Mouse (Mus musculus) megakaryocyte-erythroid progenitor cell, adult 5-6 weeks (primary cell): ENCODE data around the gene Spag9. TPM values are rescaled to one million over a fixed set of nuclear protein-coding genes. Genes with fewer than 3 reads are reported as not detected.

Source experiments
- ATAC-seq: replicated peaks from 2 replicates; pipeline ENCODE4 v1.8.0; 2016; ENCODE audit warnings: mild to moderate bottlenecking, inconsistent platforms; ENCODE audit not compliant: severe bottlenecking, poor library complexity, low FRiP score, low TSS enrichment
- total RNA-seq, 2 experiments: library from RNA; stranded (forward) in 1 of 2; stranded (reverse) in 1 of 2; fragments of 200-1000, 215-1000 nt in 1 of 2; fragments of >200 nt in 1 of 2; fragmentation: Nextera tagmentation in 1 of 2; gene quantifications; 2 replicates each; pipeline ENCODE4 v1.2.3; 2014 to 2017

Gene Spag9
- total RNA-seq, 2 experiments from 2014 or later, result 28.3 to 56.1 TPM

- no peak for ATAC-seq
These were observed 11.3 kb upstream of the Spag9 start for GRCm38 (mm10) chr11:93984619-93985018.

- ATAC-seq, result no peak
These were observed 10.6 kb upstream of the Spag9 start for GRCm38 (mm10) chr11:93985265-93985664.

GRCm38 (mm10) chr11:93986298-93986697 is 9.6 kb upstream of the Spag9 start:
- no peak for ATAC-seq

GRCm38 (mm10) chr11:93987026-93987425 is 8.9 kb upstream of the Spag9 start:
- ATAC-seq, result no peak

GRCm38 (mm10) chr11:93987625-93988327 is 8.1 kb upstream of the Spag9 start:
- peak; percentile 39 for ATAC-seq

GRCm38 (mm10) chr11:93988328-93989062 is 7.4 kb upstream of the Spag9 start:
- no peak for ATAC-seq

GRCm38 (mm10) chr11:93994531-93994930 is 1.4 kb upstream of the Spag9 start:
- no peak for ATAC-seq

GRCm38 (mm10) chr11:93995111-93995719 is 676 bp upstream of the Spag9 start:
- ATAC-seq, result peak; percentile 90

GRCm38 (mm10) chr11:93996306-93997140 is 632 bp downstream of the Spag9 start:
- peak; percentile 24; the same call in 1 of the 2 replicates for ATAC-seq

- ATAC-seq, result peak; percentile 38
These were observed 1.4 kb downstream of the Spag9 start for GRCm38 (mm10) chr11:93997141-93997775.

- no peak for ATAC-seq
These were observed 3.4 kb downstream of the Spag9 start for GRCm38 (mm10) chr11:93999276-93999675.

- ATAC-seq, result no peak
These were observed 7.5 kb downstream of the Spag9 start for GRCm38 (mm10) chr11:94003346-94003745.

GRCm38 (mm10) chr11:94019091-94019490 is 23.2 kb downstream of the Spag9 start:
- no peak for ATAC-seq

- no peak for ATAC-seq
These were observed 24.5 kb downstream of the Spag9 start for GRCm38 (mm10) chr11:94020403-94020802.

GRCm38 (mm10) chr11:94026289-94026688 is 30.4 kb downstream of the Spag9 start:
- no peak for ATAC-seq

GRCm38 (mm10) chr11:94032084-94032483 is 36.2 kb downstream of the Spag9 start:
- no peak for ATAC-seq

GRCm38 (mm10) chr11:94032971-94033370 is 37.1 kb downstream of the Spag9 start:
- no peak for ATAC-seq

- 0 out of 2 replicates have a peak, but pooled peaks have one; percentile 55 for ATAC-seq
These were observed 40.1 kb downstream of the Spag9 start for GRCm38 (mm10) chr11:94035974-94036373.

- ATAC-seq, result no peak
These were observed 45.6 kb downstream of the Spag9 start for GRCm38 (mm10) chr11:94041475-94041874.
